Mouse (Mus musculus) MEL (cell line): ENCODE results near the gene Bag6. TPM values are rescaled to one million over a fixed set of nuclear protein-coding genes. Genes with fewer than 3 reads are reported as not detected.

Experiments
- DNase-seq: peaks from one replicate; pipeline ENCODE4 v3.0.0; 2011; ENCODE audit warnings: low read depth, low spot score
- H3K27ac ChIP-seq: 2 replicates; pipeline ENCODE4 v1.5.1; 2012; ENCODE audit warnings: low read depth, mild to moderate bottlenecking, control low read depth, low read length, moderate library complexity; ENCODE audit not compliant: control insufficient read depth
- H3K27me3 ChIP-seq, 2 experiments: fragments of 150-350 bp in 1 of 2; sonication (generic) in 1 of 2; 2 replicates each; pipeline ENCODE4 v1.6.1; 2012; ENCODE audit warnings: low read length in 2 of 2, mild to moderate bottlenecking in 2 of 2, improper control_type of control experiment in 1 of 2, moderate library complexity in 1 of 2; ENCODE audit not compliant: insufficient read depth in 2 of 2, control insufficient read depth in 1 of 2
- H3K36me3 ChIP-seq, 2 experiments: 2 replicates each; pipeline ENCODE4 v1.6.1; 2012 to 2014; ENCODE audit warnings: low read length in 2 of 2, improper control_type of control experiment in 1 of 2, inconsistent platforms in 1 of 2, mild to moderate bottlenecking in 1 of 2; ENCODE audit not compliant: insufficient read depth in 2 of 2, control insufficient read depth in 1 of 2
- H3K4me1 ChIP-seq, 2 experiments: fragments of 150-350 bp in 1 of 2; sonication (generic) in 1 of 2; 2 replicates each; pipeline ENCODE4 v1.6.1; 2012; ENCODE audit warnings: low read length in 2 of 2, improper control_type of control experiment in 1 of 2, mild to moderate bottlenecking in 1 of 2; ENCODE audit not compliant: insufficient read depth in 2 of 2, control insufficient read depth in 1 of 2
- H3K4me3 ChIP-seq, 2 experiments: fragments of 150-350 bp in 1 of 2; sonication (generic) in 1 of 2; 2 replicates each; pipeline ENCODE4 v1.5.1; 2012; ENCODE audit warnings: low read depth in 2 of 2, low read length in 2 of 2, mild to moderate bottlenecking in 2 of 2, moderate library complexity in 2 of 2, control low read depth in 1 of 2, improper control_type of control experiment in 1 of 2; ENCODE audit not compliant: control insufficient read depth in 1 of 2, insufficient read depth in 1 of 2
- H3K79me2 ChIP-seq: 2 replicates; pipeline ENCODE4 v1.6.1; 2012; ENCODE audit warnings: mild to moderate bottlenecking, low read length, moderate library complexity; ENCODE audit not compliant: control insufficient read depth, poor library complexity, insufficient read depth
- H3K9ac ChIP-seq: 2 replicates; pipeline ENCODE4 v1.6.1; 2012; ENCODE audit warnings: low read depth, mild to moderate bottlenecking, control low read depth, low read length, moderate library complexity; ENCODE audit not compliant: control insufficient read depth, poor library complexity, severe bottlenecking
- H3K9me3 ChIP-seq: fragments of 150-350 bp; sonication (generic); replicated peaks from 2 replicates; pipeline ENCODE4 v1.6.1; 2012; ENCODE audit warnings: mild to moderate bottlenecking, low read length, improper control_type of control experiment, moderate library complexity; ENCODE audit not compliant: insufficient read depth
- CHD1 ChIP-seq: IDR thresholded peaks from 2 replicates; pipeline ENCODE4 v1.6.1; 2012; ENCODE audit warnings: low read depth, mild to moderate bottlenecking, inconsistent platforms, low read length, improper control_type of control experiment
- CTCF ChIP-seq, 3 experiments: IDR thresholded peaks in 2 of 3; conservative IDR thresholded peaks in 1 of 3; 2 replicates each; pipeline ENCODE4 v1.5.1; 2011 to 2012; ENCODE audit warnings: low read length in 3 of 3, low read depth in 2 of 3, mild to moderate bottlenecking in 2 of 3, improper control_type of control experiment in 1 of 3, inconsistent platforms in 1 of 3, mixed read lengths in 1 of 3, moderate library complexity in 1 of 3; ENCODE audit not compliant: control insufficient read depth in 1 of 3, insufficient read depth in 1 of 3, poor library complexity in 1 of 3, severe bottlenecking in 1 of 3
- ETS1 ChIP-seq: IDR thresholded peaks from 2 replicates; pipeline ENCODE4 v1.6.1; 2012; ENCODE audit warnings: low read depth, mild to moderate bottlenecking, inconsistent platforms, low read length, improper control_type of control experiment, moderate library complexity
- GATA1 ChIP-seq: IDR thresholded peaks from 2 replicates; pipeline ENCODE4 v1.6.1; 2011; ENCODE audit warnings: low read depth, low read length, improper control_type of control experiment
- JUND ChIP-seq: IDR thresholded peaks from 2 replicates; pipeline ENCODE4 v1.6.1; 2011; ENCODE audit warnings: low read depth, mild to moderate bottlenecking, improper control_type of control experiment, low read length
- KAT2A ChIP-seq: conservative IDR thresholded peaks from 2 replicates; pipeline ENCODE4 v1.6.1; 2012; ENCODE audit warnings: low read depth, low read length, improper control_type of control experiment, inconsistent platforms
- MAFK ChIP-seq: IDR thresholded peaks from 2 replicates; pipeline ENCODE4 v1.6.1; 2011; ENCODE audit warnings: low read depth, mild to moderate bottlenecking, low read length, improper control_type of control experiment, borderline replicate concordance
- MAZ ChIP-seq: IDR thresholded peaks from 2 replicates; pipeline ENCODE4 v1.6.1; 2012; ENCODE audit warnings: low read depth, mild to moderate bottlenecking, inconsistent platforms, low read length, improper control_type of control experiment
- MXI1 ChIP-seq: IDR thresholded peaks from 2 replicates; pipeline ENCODE4 v1.6.1; 2011; ENCODE audit warnings: mild to moderate bottlenecking, low read depth, low read length, improper control_type of control experiment
- MYB ChIP-seq: IDR thresholded peaks from 2 replicates; pipeline ENCODE4 v1.6.1; 2011; ENCODE audit warnings: mild to moderate bottlenecking, low read depth, low read length, improper control_type of control experiment
- MYC ChIP-seq: IDR thresholded peaks from 2 replicates; pipeline ENCODE4 v1.6.1; 2011; ENCODE audit warnings: low read depth, mild to moderate bottlenecking, low read length, improper control_type of control experiment, moderate library complexity
- NRF1 ChIP-seq: IDR thresholded peaks from 2 replicates; pipeline ENCODE4 v1.6.1; 2014; ENCODE audit warnings: low read depth, mild to moderate bottlenecking, inconsistent platforms, low read length, improper control_type of control experiment, moderate library complexity; ENCODE audit not compliant: poor library complexity, insufficient read depth, severe bottlenecking
- POLR2AphosphoS2 ChIP-seq: IDR thresholded peaks from 2 replicates; pipeline ENCODE4 v1.6.1; 2011; ENCODE audit warnings: low read length, improper control_type of control experiment
- RAD21 ChIP-seq: IDR thresholded peaks from 2 replicates; pipeline ENCODE4 v1.6.1; 2011; ENCODE audit warnings: mild to moderate bottlenecking, low read depth, low read length, improper control_type of control experiment
- TAL1 ChIP-seq: IDR thresholded peaks from 2 replicates; pipeline ENCODE4 v1.6.1; 2012; ENCODE audit warnings: mild to moderate bottlenecking, inconsistent platforms, low read length, moderate library complexity, mixed read lengths
- TBP ChIP-seq: IDR thresholded peaks from 2 replicates; pipeline ENCODE4 v1.8.0; 2011; ENCODE audit warnings: low read depth, low read length, improper control_type of control experiment
- TCF12 ChIP-seq: IDR thresholded peaks from 2 replicates; pipeline ENCODE4 v1.6.1; 2014; ENCODE audit warnings: low read depth, mild to moderate bottlenecking, inconsistent platforms, low read length, improper control_type of control experiment, moderate library complexity
- USF2 ChIP-seq, 2 experiments: IDR thresholded peaks; 2 replicates each; pipeline ENCODE4 v1.6.1; 2011 to 2012; ENCODE audit warnings: improper control_type of control experiment in 2 of 2, low read length in 2 of 2, borderline replicate concordance in 1 of 2, inconsistent platforms in 1 of 2, low read depth in 1 of 2, mild to moderate bottlenecking in 1 of 2; ENCODE audit not compliant: insufficient read depth in 1 of 2
- ZKSCAN1 ChIP-seq: IDR thresholded peaks from 2 replicates; pipeline ENCODE4 v1.6.1; 2012; ENCODE audit warnings: low read depth, mild to moderate bottlenecking, inconsistent platforms, low read length, improper control_type of control experiment, moderate library complexity
- ZMIZ1 ChIP-seq: IDR thresholded peaks from 2 replicates; pipeline ENCODE4 v1.6.1; 2012; ENCODE audit warnings: low read depth, mild to moderate bottlenecking, inconsistent platforms, low read length, improper control_type of control experiment, moderate library complexity
- polyA plus RNA-seq, 2 experiments: library from polyadenylated mRNA; stranded (reverse) in 1 of 2; unstranded in 1 of 2; fragments of >175 nt in 1 of 2; fragments of >200 nt in 1 of 2; gene quantifications; 2 replicates each; pipeline versions ENCODE4 v1.2.1 to v1.2.4; 2012; ENCODE audit warnings: low replicate concordance in 2 of 2, low read depth in 1 of 2; ENCODE audit not compliant: insufficient read length in 2 of 2, insufficient read depth in 1 of 2, missing spikeins in 1 of 2
- total RNA-seq: library from RNA; depleted of rRNA; stranded (reverse); fragments of 300-350 nt; gene quantifications from 2 replicates; pipeline ENCODE4 v1.2.3, GENCODE M21; 2012

Bag6 gene
- total and polyA plus RNA-seq, 3 experiments: 102 to 283 TPM; not detected in 1

GRCm38 (mm10) chr17:35152121-35152520 lies 17.1 kb downstream of the Bag6 start:
- H3K9ac ChIP-seq: no peak overlapping the region
- TF ChIP-seq KAT2A: no peak
- no peak for TF ChIP-seq ZMIZ1
- no peak for TF ChIP-seq MAZ
- no peak for TF ChIP-seq CTCF (IDR thresholded peaks at IDR 0.05 in 2 of 3, conservative IDR thresholded peaks at IDR 0.05 in 1 of 3; ENCODE audit: control insufficient read depth in 1 of 3, insufficient read depth in 1 of 3, low read depth in 2 of 3, low read length in 3 of 3, poor library complexity in 1 of 3, severe bottlenecking in 1 of 3)
- no peak for TF ChIP-seq MYB
- TF ChIP-seq TAL1: no peak
- TF ChIP-seq JUND: no peak
- TF ChIP-seq MYC: no peak
- TF ChIP-seq ZKSCAN1: no peak
- TF ChIP-seq MAFK: no peak
- no peak for TF ChIP-seq USF2 (IDR thresholded peaks at IDR 0.05; ENCODE audit: borderline replicate concordance in 1 of 2, insufficient read depth in 1 of 2, low read depth in 1 of 2, low read length in 2 of 2)
- TF ChIP-seq TCF12: no peak
- no peak for TF ChIP-seq GATA1
- no peak for TF ChIP-seq NRF1
- TF ChIP-seq RAD21: no peak
- no peak overlapping the region for H3K27ac ChIP-seq
- DNase-seq: no peak
- H3K79me2 ChIP-seq: peaks cover 12% of the 10 kb centered on the region; the same call in 1 of the 2 replicates
- no peaks in the 10 kb centered on the region for H3K9me3 ChIP-seq
- H3K4me3 ChIP-seq: no peak overlapping the region
- H3K36me3 ChIP-seq: peaks cover 7 to 12% of the 10 kb centered on the region in 2 experiments
- no peaks in the 10 kb centered on the region for H3K4me1 ChIP-seq
- no peaks in the 10 kb centered on the region for H3K27me3 ChIP-seq

- H3K79me2 ChIP-seq: peaks cover 18% of the 10 kb centered on the region; the same call in 1 of the 2 replicates
- no peak for DNase-seq
- no peak overlapping the region for H3K27ac ChIP-seq
- no peak overlapping the region for H3K4me3 ChIP-seq
- no peaks in the 10 kb centered on the region for H3K4me1 ChIP-seq
- no peaks in the 10 kb centered on the region for H3K27me3 ChIP-seq
- H3K36me3 ChIP-seq: peaks cover 7 to 16% of the 10 kb centered on the region in 2 experiments
- H3K9ac ChIP-seq: no peak overlapping the region
- H3K9me3 ChIP-seq: no peaks in the 10 kb centered on the region
- TF ChIP-seq POLR2AphosphoS2 (no peak), ZKSCAN1 (no peak), RAD21 (no peak), TAL1 (no peak), CHD1 (no peak), TBP (no peak), MAFK (no peak), KAT2A (no peak), GATA1 (no peak), MAZ (no peak), ZMIZ1 (no peak), MXI1 (no peak), ETS1 (no peak)
Measured at GRCm38 (mm10) chr17:35153077-35153476, 18.1 kb downstream of the Bag6 start.
